Mouse (Mus musculus) intestine, embryonic 15.5 days (tissue): ENCODE measurements at regions not wholly inside any gene's neighbourhood (a gene's known extent, or its start where the extent isn't known, plus 50 kb on each side); places are given as distances from the start of the nearest gene placed in this dataset.

Experiments used
- ATAC-seq: fragments of 200-750 bp; cut with Nextera tagmentation; 2 replicates; pipeline ENCODE4 v1.8.0; 2017; ENCODE audit warnings: moderate TSS enrichment, moderate library complexity
- H3K27ac ChIP-seq: fragments of 300-500 bp; sonication (generic); 2 replicates; pipeline ENCODE4 v1.5.1; 2015; ENCODE audit warnings: mild to moderate bottlenecking, inconsistent platforms
- H3K27me3 ChIP-seq: fragments of 300-500 bp; sonication (generic); replicated peaks from 2 replicates; pipeline ENCODE4 v1.6.1; 2015; ENCODE audit warnings: inconsistent platforms
- H3K36me3 ChIP-seq: fragments of 300-500 bp; sonication (generic); 2 replicates; pipeline ENCODE4 v1.6.1; 2015; ENCODE audit warnings: inconsistent platforms
- H3K4me1 ChIP-seq: fragments of 300-500 bp; sonication (generic); replicated peaks from 2 replicates; pipeline ENCODE4 v1.6.1; 2015; ENCODE audit warnings: inconsistent platforms
- H3K4me2 ChIP-seq: fragments of 300-500 bp; sonication (generic); replicated peaks from 2 replicates; pipeline ENCODE4 v1.6.1; 2015; ENCODE audit warnings: mild to moderate bottlenecking, inconsistent platforms
- H3K4me3 ChIP-seq: fragments of 300-500 bp; sonication (generic); replicated peaks from 2 replicates; pipeline ENCODE4 v1.5.1; 2015; ENCODE audit warnings: inconsistent platforms
- H3K9ac ChIP-seq: fragments of 300-500 bp; sonication (generic); 2 replicates; pipeline ENCODE4 v1.6.1; 2015; ENCODE audit warnings: inconsistent platforms
- H3K9me3 ChIP-seq: fragments of 300-500 bp; sonication (generic); 2 replicates; pipeline ENCODE4 v1.6.1; 2016; ENCODE audit warnings: inconsistent platforms
- WGBS: fragments of 180-500 bp; shearing (Covaris S2); methylation state at CpG from one replicate; pipeline ENCODE4 v1.1.7; 2015; 5-methylcytosine and 5-hydroxymethylcytosine counted together

GRCm38 (mm10) chr4:106185745-106186501 is 130.1 kb upstream of the Usp24 start:
- Histone ChIP-seq H3K9ac (no peak overlapping the region), H3K36me3 (no peaks in the 10 kb centered on the region), H3K4me1 (no peaks in the 10 kb centered on the region), H3K4me3 (no peak overlapping the region), H3K4me2 (no peak overlapping the region), H3K9me3 (no peaks in the 10 kb centered on the region), H3K27ac (no peak overlapping the region), H3K27me3 (no peaks in the 10 kb centered on the region)
- ATAC-seq = no peak
- WGBS = 81% methylated on average over 13 of the region's 13 CpGs

DNA sequence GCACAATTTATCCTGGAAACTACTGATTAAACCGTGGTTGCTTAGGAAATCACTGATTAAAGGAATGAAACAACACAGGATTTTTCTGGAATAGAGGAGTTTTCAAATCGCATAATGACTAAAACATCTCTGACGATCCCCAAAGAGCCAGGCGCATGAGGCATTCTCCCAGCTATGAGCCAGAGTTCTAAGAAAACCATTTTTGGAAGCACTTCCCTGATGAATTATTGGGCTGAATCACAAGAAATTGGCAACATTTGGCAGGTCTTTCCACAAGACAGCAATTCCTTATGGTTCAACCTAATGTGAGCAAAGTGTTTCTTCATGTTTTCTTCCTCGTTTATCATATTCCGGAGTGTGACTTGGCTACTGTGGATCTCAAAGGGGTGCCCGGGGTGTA is 129.3 kb upstream of the Usp24 start:
- Histone ChIP-seq H3K4me3 (no peak overlapping the region), H3K4me2 (no peak overlapping the region), H3K9ac (no peak overlapping the region), H3K9me3 (no peaks in the 10 kb centered on the region), H3K36me3 (no peaks in the 10 kb centered on the region), H3K27ac (no peak overlapping the region), H3K4me1 (no peaks in the 10 kb centered on the region), H3K27me3 (no peaks in the 10 kb centered on the region)
- WGBS = 83% methylated on average over 7 of the region's 7 CpGs
- ATAC-seq = no peak

- H3K27me3 ChIP-seq = no peaks in the 10 kb centered on the region
- WGBS = 77% methylated on average over 4 of the region's 4 CpGs
- H3K9ac ChIP-seq = no peak overlapping the region
- H3K36me3 ChIP-seq = no peaks in the 10 kb centered on the region
- H3K4me1 ChIP-seq = no peaks in the 10 kb centered on the region
- no peak overlapping the region for H3K4me3 ChIP-seq
- no peaks in the 10 kb centered on the region for H3K9me3 ChIP-seq
- no peak overlapping the region for H3K4me2 ChIP-seq
- ATAC-seq = no peak
- H3K27ac ChIP-seq = no peak overlapping the region
Measured at GRCm38 (mm10) chr4:106190248-106190647, 125.8 kb upstream of the Usp24 start.

- no peak for ATAC-seq
- Histone ChIP-seq H3K36me3 (no peaks in the 10 kb centered on the region), H3K4me3 (no peak overlapping the region), H3K9ac (no peak overlapping the region), H3K4me1 (no peaks in the 10 kb centered on the region), H3K27ac (no peak overlapping the region), H3K4me2 (no peak overlapping the region), H3K27me3 (no peaks in the 10 kb centered on the region), H3K9me3 (no peaks in the 10 kb centered on the region)
- 87% methylated on average over 8 of the region's 8 CpGs for WGBS
Measured at GRCm38 (mm10) chr4:106191331-106191730, 124.7 kb upstream of the Usp24 start.

DNA sequence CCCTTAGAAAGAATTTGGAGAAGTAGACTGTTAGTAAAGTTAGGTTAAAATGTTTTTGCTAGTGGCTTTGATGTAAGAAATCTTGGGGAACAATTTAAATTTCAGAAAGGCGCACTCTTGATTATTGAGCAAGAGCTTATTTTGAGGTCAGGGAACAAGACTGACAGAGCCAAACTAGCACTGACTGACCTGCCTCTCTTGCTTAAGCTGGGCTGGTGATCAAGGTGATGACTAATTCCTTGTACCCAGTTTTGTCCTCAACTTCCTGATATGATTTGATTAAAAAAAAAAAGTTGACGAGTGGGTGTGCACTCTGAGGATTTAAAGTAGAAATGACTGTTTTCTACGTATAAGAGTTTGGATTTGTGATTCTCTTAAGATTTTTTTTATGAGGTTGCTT is 124.2 kb upstream of the Usp24 start:
- Histone ChIP-seq H3K36me3 (no peaks in the 10 kb centered on the region), H3K4me3 (no peak overlapping the region), H3K27ac (no peak overlapping the region), H3K9me3 (no peaks in the 10 kb centered on the region), H3K9ac (no peak overlapping the region), H3K4me1 (no peaks in the 10 kb centered on the region), H3K4me2 (no peak overlapping the region), H3K27me3 (no peaks in the 10 kb centered on the region)
- ATAC-seq = peak; percentile 34; the same call in 1 of the 2 replicates
- 64% methylated on average over 3 of the region's 3 CpGs for WGBS

GRCm38 (mm10) chr4:106193204-106193945 is 122.6 kb upstream of the Usp24 start:
- Histone ChIP-seq H3K36me3 (no peaks in the 10 kb centered on the region), H3K27ac (no peak overlapping the region), H3K4me1 (no peaks in the 10 kb centered on the region), H3K4me2 (no peak overlapping the region), H3K9me3 (no peaks in the 10 kb centered on the region), H3K27me3 (no peaks in the 10 kb centered on the region), H3K4me3 (no peak overlapping the region), H3K9ac (no peak overlapping the region)
- ATAC-seq = no peak
- WGBS = 86% methylated on average over 3 of the region's 3 CpGs

DNA sequence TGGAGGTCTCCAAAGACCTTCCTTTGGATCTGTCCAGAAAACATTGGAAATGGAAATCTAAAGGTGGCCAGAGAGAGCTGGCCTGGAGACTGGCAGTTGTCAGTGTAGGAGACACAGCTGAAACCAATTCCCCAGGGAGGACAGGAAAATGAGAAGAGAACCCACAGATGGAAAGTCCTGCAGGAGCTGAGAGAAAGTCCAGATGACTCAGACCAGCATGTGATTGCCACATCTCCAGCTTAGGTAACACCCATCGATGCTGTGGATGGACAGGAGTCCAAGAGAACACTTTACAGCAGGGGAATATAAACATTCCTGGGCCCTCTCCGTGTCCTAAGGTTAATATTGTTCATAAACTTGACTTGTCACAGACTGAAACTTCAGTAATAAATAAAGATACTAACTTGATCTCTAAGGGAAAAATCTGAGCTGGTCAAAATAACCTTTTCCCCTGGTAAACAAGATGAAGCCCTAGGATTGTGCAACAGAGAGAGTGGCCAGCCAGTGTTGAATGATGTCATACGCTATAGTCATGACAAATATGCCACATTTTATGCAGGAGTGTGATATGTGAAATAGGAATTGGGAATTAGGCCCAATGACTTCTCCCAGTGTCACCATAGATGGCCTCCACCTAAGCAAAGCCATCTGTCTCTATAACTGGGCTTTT is 120.4 kb upstream of the Usp24 start:
- Histone ChIP-seq H3K4me2 (no peak overlapping the region), H3K4me3 (no peak overlapping the region), H3K9ac (no peak overlapping the region), H3K9me3 (no peaks in the 10 kb centered on the region), H3K27ac (no peak overlapping the region), H3K27me3 (no peaks in the 10 kb centered on the region), H3K36me3 (no peaks in the 10 kb centered on the region), H3K4me1 (peaks cover 6% of the 10 kb centered on the region; the same call in 1 of the 2 replicates)
- ATAC-seq = peak; percentile 54
- 46% methylated on average over 3 of the region's 3 CpGs for WGBS

DNA sequence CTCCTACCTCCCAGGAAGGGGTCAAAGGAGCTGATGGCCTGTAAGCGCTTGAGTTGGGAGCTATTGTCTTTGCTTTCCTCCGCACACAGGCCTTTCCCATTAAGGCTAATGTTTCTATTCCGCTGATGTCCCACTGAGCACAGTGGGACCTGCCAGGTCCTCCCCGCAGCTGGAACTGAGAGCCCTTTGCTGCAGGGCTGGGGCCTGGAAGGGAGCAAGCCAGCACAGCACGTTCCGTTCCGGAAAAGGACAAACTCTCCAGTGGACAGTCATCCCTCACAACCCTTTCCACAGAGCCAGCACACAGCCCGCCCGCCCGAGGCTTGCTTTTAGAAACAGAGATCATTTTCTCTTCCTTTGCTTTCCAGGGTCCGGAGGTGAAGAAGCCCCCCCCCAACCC is 116.2 kb upstream of the Usp24 start:
- peak overlapping the region; percentile 40 for H3K27ac ChIP-seq
- peaks cover 6% of the 10 kb centered on the region; the same call in 1 of the 2 replicates for H3K4me1 ChIP-seq
- H3K9ac ChIP-seq = no peak overlapping the region; the same call in 1 of the 2 replicates
- peak; percentile 65 for ATAC-seq
- H3K9me3 ChIP-seq = no peaks in the 10 kb centered on the region
- no peak overlapping the region for H3K4me3 ChIP-seq
- peak overlapping the region; percentile 34 for H3K4me2 ChIP-seq
- H3K36me3 ChIP-seq = no peaks in the 10 kb centered on the region
- 26% methylated on average over 11 of the region's 11 CpGs for WGBS
- H3K27me3 ChIP-seq = no peaks in the 10 kb centered on the region

- Histone ChIP-seq H3K36me3 (no peaks in the 10 kb centered on the region), H3K4me3 (no peak overlapping the region), H3K27me3 (no peaks in the 10 kb centered on the region), H3K27ac (peak overlapping the region; percentile 40), H3K9ac (no peak overlapping the region; the same call in 1 of the 2 replicates), H3K4me2 (peak overlapping the region; percentile 34), H3K9me3 (no peaks in the 10 kb centered on the region), H3K4me1 (peaks cover 6% of the 10 kb centered on the region; the same call in 1 of the 2 replicates)
- peak; percentile 91 for ATAC-seq
- WGBS = 43% methylated on average over 6 of the region's 6 CpGs
Measured at GRCm38 (mm10) chr4:106200241-106200640, 115.8 kb upstream of the Usp24 start.

- H3K27ac ChIP-seq = no peak overlapping the region
- no peak for ATAC-seq
- H3K36me3 ChIP-seq = no peaks in the 10 kb centered on the region
- H3K9me3 ChIP-seq = no peaks in the 10 kb centered on the region
- H3K4me2 ChIP-seq = no peak overlapping the region
- 59% methylated on average over 3 of the region's 3 CpGs for WGBS
- H3K9ac ChIP-seq = no peak overlapping the region
- no peak overlapping the region for H3K4me3 ChIP-seq
- no peaks in the 10 kb centered on the region for H3K27me3 ChIP-seq
- peaks cover 6% of the 10 kb centered on the region; the same call in 1 of the 2 replicates for H3K4me1 ChIP-seq
Measured at GRCm38 (mm10) chr4:106202554-106202953, 113.5 kb upstream of the Usp24 start.

- Histone ChIP-seq H3K9me3 (no peaks in the 10 kb centered on the region), H3K4me1 (no peaks in the 10 kb centered on the region), H3K27me3 (no peaks in the 10 kb centered on the region), H3K27ac (no peak overlapping the region), H3K4me2 (no peak overlapping the region), H3K9ac (no peak overlapping the region), H3K4me3 (no peak overlapping the region), H3K36me3 (no peaks in the 10 kb centered on the region)
- ATAC-seq = no peak
- WGBS = 78% methylated on average over 2 of the region's 2 CpGs
Measured at GRCm38 (mm10) chr4:106205200-106205599, 110.8 kb upstream of the Usp24 start.

DNA sequence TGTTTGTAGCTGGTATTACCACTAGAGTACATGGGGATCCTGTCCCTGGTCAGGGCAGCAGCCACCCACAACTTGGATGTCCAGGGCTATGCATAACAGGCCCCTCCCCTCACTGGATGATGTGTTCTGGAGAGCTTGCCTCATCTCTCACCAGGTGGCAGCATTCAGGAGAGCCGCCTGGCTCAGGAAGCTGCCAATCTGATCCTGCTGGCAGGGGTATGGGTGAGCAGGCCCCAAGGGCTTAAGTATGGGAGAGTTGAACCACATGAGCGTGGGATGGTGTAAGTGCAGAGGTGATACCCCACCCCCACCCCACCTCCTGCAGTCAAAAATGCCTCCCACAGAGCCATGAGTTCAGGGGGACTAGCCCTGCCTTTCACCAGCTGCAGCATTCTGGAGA is 110.0 kb upstream of the Usp24 start:
- no peaks in the 10 kb centered on the region for H3K36me3 ChIP-seq
- H3K9me3 ChIP-seq = no peaks in the 10 kb centered on the region
- H3K27ac ChIP-seq = no peak overlapping the region
- no peak overlapping the region for H3K4me2 ChIP-seq
- H3K27me3 ChIP-seq = no peaks in the 10 kb centered on the region
- H3K4me3 ChIP-seq = no peak overlapping the region
- 62% methylated on average over 2 of the region's 2 CpGs for WGBS
- no peak for ATAC-seq
- no peak overlapping the region for H3K9ac ChIP-seq
- H3K4me1 ChIP-seq = no peaks in the 10 kb centered on the region
